Mouse (Mus musculus) cerebellum, postnatal 25 days (tissue): Measurements from ENCODE around the gene Gm16253.
"Not testable (repeated sequence)": the region's sequence is repeated elsewhere in the genome, so short reads cannot be mapped to it uniquely, and the experiment has no call there.

Experiments
- DNase-seq, 2 experiments: peaks; one replicate each; pipeline ENCODE4 v3.0.0; 2021; ENCODE audit warnings: mixed read lengths in 2 of 2

The Gm16253 gene

GRCm38 (mm10) chr3:96599069-96599393 is 22.2 kb downstream of the Gm16253 start:
- peak in 1 of 2 experiments; percentile 37 for DNase-seq

- no peak for DNase-seq
Observed at GRCm38 (mm10) chr3:96599411-96599810, 22.6 kb downstream of the Gm16253 start.

- peak; percentile 88 to 92 for DNase-seq
Observed at GRCm38 (mm10) chr3:96600639-96601250, 24.0 kb downstream of the Gm16253 start, which contains the start of gene Lix1l. Gene Lix1l (plus strand): TSS chr3:96601149.

- DNase-seq, result peak; percentile 74 to 80
Observed at GRCm38 (mm10) chr3:96601251-96601787, 24.5 kb downstream of the Gm16253 start.

GRCm38 (mm10) chr3:96601941-96602703 is 25.3 kb downstream of the Gm16253 start:
- peak in 1 of 2 experiments; percentile 51 for DNase-seq

- DNase-seq, result no peak
Observed at GRCm38 (mm10) chr3:96602704-96603084, 25.9 kb downstream of the Gm16253 start.

- peak; percentile 55 to 69 for DNase-seq
Observed at GRCm38 (mm10) chr3:96603311-96603710, 26.5 kb downstream of the Gm16253 start.

GRCm38 (mm10) chr3:96606007-96606406 is 29.2 kb downstream of the Gm16253 start:
- DNase-seq, result not testable (repeated sequence)

GRCm38 (mm10) chr3:96606618-96607017 is 29.8 kb downstream of the Gm16253 start:
- DNase-seq, result no peak

GRCm38 (mm10) chr3:96617941-96618340 is 41.2 kb downstream of the Gm16253 start:
- no peak for DNase-seq

- no peak for DNase-seq
Observed at GRCm38 (mm10) chr3:96623201-96623600, 46.4 kb downstream of the Gm16253 start.

GRCm38 (mm10) chr3:96629729-96630600 is 53.2 kb downstream of the Gm16253 start, which contains the start of gene Rbm8a:
Gene Rbm8a (plus strand): TSS chr3:96629933.
- DNase-seq, result peak; percentile 97
